Mouse (Mus musculus) heart, embryonic 13.5 days (tissue): Measurements from ENCODE around the gene Gm15737. TPM values are rescaled to one million over a fixed set of nuclear protein-coding genes. Genes with fewer than 3 reads are reported as not detected.
A peak's percentile ranks its signal among the peaks of the same experiment; 100 is the strongest.

Source experiments
- ATAC-seq: fragments of 200-750 bp; cut with Nextera tagmentation; 2 replicates; pipeline ENCODE4 v1.8.0; 2017; ENCODE audit warnings: moderate TSS enrichment; ENCODE audit not compliant: insufficient number of reproducible peaks, low FRiP score, low TSS enrichment; ENCODE audit errors: extremely low read depth
- H3K27ac ChIP-seq: fragments of 300-500 bp; sonication (generic); replicated peaks from 2 replicates; pipeline ENCODE4 v1.5.1; 2015; ENCODE audit warnings: moderate library complexity, mild to moderate bottlenecking, inconsistent platforms
- H3K27me3 ChIP-seq: fragments of 300-500 bp; sonication (generic); replicated peaks from 2 replicates; pipeline ENCODE4 v1.6.1; 2015; ENCODE audit warnings: mild to moderate bottlenecking, inconsistent platforms
- H3K36me3 ChIP-seq: fragments of 300-500 bp; sonication (generic); 2 replicates; pipeline ENCODE4 v1.6.1; 2015; ENCODE audit warnings: mild to moderate bottlenecking, inconsistent platforms
- H3K4me1 ChIP-seq: fragments of 300-500 bp; sonication (generic); 2 replicates; pipeline ENCODE4 v1.6.1; 2015; ENCODE audit warnings: inconsistent platforms
- H3K4me2 ChIP-seq: fragments of 300-500 bp; sonication (generic); 2 replicates; pipeline ENCODE4 v1.6.1; 2015; ENCODE audit warnings: inconsistent platforms, mild to moderate bottlenecking, moderate library complexity
- H3K4me3 ChIP-seq: fragments of 300-500 bp; sonication (generic); 2 replicates; pipeline ENCODE4 v1.5.1; 2015; ENCODE audit warnings: moderate library complexity, mild to moderate bottlenecking, inconsistent platforms
- H3K9ac ChIP-seq: fragments of 300-500 bp; sonication (generic); 2 replicates; pipeline ENCODE4 v1.6.1; 2015; ENCODE audit warnings: inconsistent platforms, mild to moderate bottlenecking, moderate library complexity
- H3K9me3 ChIP-seq: fragments of 300-500 bp; sonication (generic); 2 replicates; pipeline ENCODE4 v1.6.1; 2016; ENCODE audit warnings: inconsistent platforms
- whole genome bisulfite sequencing: fragments of 180-500 bp; shearing (Covaris S2); methylation state at CpG from one replicate; pipeline ENCODE4 v1.1.7; 2015; ENCODE audit warnings: mixed read lengths; 5-methylcytosine and 5-hydroxymethylcytosine counted together
- polyA plus RNA-seq: library from polyadenylated mRNA; unstranded; fragments of >200 nt; fragmentation: Nextera tagmentation; extraction: Ambion mirVana; gene quantifications from 2 replicates; pipeline ENCODE4 v1.2.1, GENCODE M21; 2015

Gm15737 gene
- polyA plus RNA-seq, 1 experiment from 2014 or later, result 0.24 TPM

DNA sequence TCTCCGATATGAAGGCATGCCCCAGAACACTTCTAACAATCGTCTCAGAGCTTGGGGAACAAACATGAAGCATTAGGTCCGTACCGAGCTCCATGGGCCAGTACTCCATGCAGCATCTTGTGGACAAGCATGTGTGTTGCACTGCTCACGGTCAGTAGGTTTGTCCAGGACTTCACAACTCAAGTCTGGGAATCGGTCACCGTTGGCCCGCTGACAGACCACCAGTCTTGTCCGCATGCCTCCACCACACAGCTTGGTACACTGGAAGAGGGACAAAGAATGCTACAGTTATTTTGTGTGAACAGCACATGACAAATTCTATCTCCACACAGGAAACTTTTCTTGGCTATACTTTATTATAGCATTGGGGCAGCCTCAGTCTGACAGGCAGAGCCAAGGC lies 19.9 kb upstream of the Gm15737 start:
- H3K9ac ChIP-seq, result no peak overlapping the region
- H3K9me3 ChIP-seq, result no peaks in the 10 kb centered on the region

GRCm38 (mm10) chr6:92850250-92850649 lies 18.9 kb upstream of the Gm15737 start:
- peak overlapping the region; percentile 50 for H3K9ac ChIP-seq
- H3K9me3 ChIP-seq, result no peaks in the 10 kb centered on the region
- peaks cover 35% of the 10 kb centered on the region for H3K36me3 ChIP-seq
- H3K27me3 ChIP-seq, result no peaks in the 10 kb centered on the region
- ATAC-seq, result peak; percentile 67
- WGBS, result 7% methylated on average over 5 of the region's 5 CpGs
- peak overlapping the region; percentile 45 for H3K4me2 ChIP-seq
- H3K4me1 ChIP-seq, result peaks cover 53% of the 10 kb centered on the region
- H3K4me3 ChIP-seq, result no peak overlapping the region
- H3K27ac ChIP-seq, result peak overlapping the region; percentile 86

More for the DNA sequence above, 19.9 kb upstream of the Gm15737 start:
- Histone ChIP-seq H3K4me3 (no peak overlapping the region), H3K27me3 (no peaks in the 10 kb centered on the region), H3K4me2 (no peak overlapping the region), H3K27ac (peak overlapping the region; percentile 73), H3K36me3 (peaks cover 41% of the 10 kb centered on the region), H3K4me1 (peaks cover 46% of the 10 kb centered on the region)
- no peak for ATAC-seq
- 82% methylated on average over 9 of the region's 9 CpGs for WGBS

DNA sequence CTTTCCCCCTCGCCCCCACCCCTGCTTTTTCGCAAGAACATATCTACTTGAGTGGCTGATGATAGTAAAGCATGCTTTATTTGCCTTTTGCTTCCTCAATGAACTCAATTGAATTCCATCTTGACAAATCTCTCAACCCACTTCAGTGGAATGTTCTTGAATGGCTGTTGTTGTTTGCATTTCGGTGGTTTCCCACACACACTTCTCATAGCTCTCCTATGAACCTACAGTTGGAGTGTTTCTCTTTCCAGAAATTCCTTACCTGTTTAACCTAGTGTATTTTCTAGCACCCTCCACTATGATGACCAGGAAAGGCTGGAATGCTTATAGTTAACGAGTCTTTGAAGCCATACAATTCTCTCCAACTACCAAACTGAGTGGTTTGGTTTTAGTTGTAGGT lies 14.3 kb upstream of the Gm15737 start:
- no peak for ATAC-seq
- 67% methylated on average over 4 of the region's 4 CpGs for WGBS
- no peak overlapping the region for H3K9ac ChIP-seq
- H3K27me3 ChIP-seq, result no peaks in the 10 kb centered on the region
- H3K4me1 ChIP-seq, result peaks cover 41% of the 10 kb centered on the region
- H3K27ac ChIP-seq, result no peak overlapping the region
- no peak overlapping the region for H3K4me3 ChIP-seq
- no peak overlapping the region for H3K4me2 ChIP-seq
- H3K9me3 ChIP-seq, result no peaks in the 10 kb centered on the region
- peaks cover 46% of the 10 kb centered on the region for H3K36me3 ChIP-seq

DNA sequence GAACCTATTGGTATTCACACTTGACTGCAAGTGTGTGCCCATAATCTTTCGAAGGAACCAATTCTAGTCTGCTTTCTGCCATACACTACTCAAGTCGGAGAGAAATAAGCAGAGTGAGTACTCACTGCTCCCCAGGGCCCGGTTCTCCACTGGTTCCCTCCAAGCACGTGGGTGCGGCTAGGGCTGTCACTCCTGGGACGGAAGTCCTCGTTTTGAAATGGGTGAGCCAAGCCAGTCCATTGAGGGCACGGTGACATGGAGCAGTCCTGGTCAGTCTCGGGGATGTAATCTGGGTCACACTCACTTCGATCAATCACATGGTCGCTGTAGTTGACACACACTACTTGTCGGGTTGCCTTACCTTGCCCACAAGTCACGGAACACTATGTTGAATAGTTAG lies 11.4 kb upstream of the Gm15737 start:
- Histone ChIP-seq H3K27ac (no peak overlapping the region), H3K9ac (no peak overlapping the region), H3K36me3 (peaks cover 43% of the 10 kb centered on the region), H3K4me3 (no peak overlapping the region), H3K4me2 (no peak overlapping the region), H3K4me1 (peaks cover 42% of the 10 kb centered on the region), H3K27me3 (no peaks in the 10 kb centered on the region), H3K9me3 (no peaks in the 10 kb centered on the region)
- ATAC-seq, result no peak
- 86% methylated on average over 13 of the region's 13 CpGs for WGBS

DNA sequence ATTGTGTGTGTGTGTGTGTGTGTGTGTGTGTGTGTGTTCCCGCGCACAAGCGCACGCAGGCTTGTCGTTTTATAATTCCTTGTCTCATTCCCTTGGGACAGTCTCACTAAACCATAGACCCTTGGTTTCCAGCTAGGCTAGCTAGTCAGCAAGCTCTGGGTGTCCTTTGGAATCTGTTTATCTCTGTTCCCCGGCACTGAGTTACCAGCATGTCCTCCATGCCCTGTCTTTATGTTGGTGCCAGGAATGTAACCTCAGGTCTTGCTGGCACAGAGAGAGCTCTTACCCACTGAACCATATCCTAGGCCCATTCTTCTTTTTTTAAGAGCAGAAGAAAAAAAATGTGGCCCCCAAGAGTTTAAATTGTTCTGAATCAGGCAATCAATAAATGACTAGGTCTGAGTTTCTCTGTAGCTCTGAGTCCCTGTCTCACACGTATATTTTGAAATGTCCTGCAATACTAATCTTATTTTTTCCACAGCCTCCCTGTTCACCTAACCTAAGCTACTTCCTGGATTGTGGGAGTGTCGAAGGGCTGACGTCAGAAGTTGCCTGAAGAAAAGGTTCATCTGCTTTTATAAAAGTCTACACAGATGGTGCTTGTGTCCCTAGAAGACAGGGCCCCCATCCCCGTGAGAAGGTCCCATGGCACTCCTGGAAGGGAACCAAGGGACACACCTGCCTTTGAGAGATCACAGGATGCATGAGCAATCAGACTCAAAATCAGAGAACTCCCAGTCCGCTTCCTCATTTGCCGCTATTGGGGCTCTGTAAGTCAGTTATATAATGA lies 10.2 kb upstream of the Gm15737 start:
- Histone ChIP-seq H3K27ac (no peak overlapping the region), H3K36me3 (peaks cover 48% of the 10 kb centered on the region), H3K27me3 (no peaks in the 10 kb centered on the region), H3K9ac (no peak overlapping the region), H3K4me3 (no peak overlapping the region), H3K4me2 (no peak overlapping the region), H3K4me1 (peaks cover 53% of the 10 kb centered on the region), H3K9me3 (no peaks in the 10 kb centered on the region)
- WGBS, result 74% methylated on average over 12 of the region's 12 CpGs
- no peak for ATAC-seq

DNA sequence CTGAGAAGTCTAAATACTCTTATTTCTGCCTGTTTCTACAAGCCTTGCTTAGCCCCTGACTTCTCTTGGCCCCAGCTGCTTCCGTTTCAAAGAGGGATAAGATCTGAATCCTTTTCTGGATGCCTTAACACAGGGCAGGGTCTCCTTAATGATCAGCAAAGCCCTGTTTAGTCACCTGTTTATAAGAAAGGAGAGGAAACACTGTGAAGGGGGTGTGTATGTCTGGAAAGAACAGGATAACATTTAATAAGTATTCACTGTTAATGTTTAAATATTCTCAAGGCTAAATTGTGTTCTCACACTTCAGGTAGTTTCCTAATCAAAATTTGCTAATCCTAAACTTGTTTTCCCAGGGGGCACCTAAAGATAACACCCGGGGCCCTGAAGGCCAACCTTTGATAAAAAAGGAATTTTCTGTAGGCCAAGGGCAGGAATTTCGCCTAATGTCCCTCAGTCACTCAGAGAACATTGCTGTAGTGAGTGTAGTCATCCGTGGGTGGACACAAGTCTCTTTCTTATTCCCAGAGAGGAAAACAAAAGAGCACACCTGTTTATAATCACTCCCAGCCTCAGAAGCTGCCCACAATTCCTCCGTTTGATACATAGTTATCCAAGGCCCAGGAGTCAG lies 8.8 kb upstream of the Gm15737 start:
- Histone ChIP-seq H3K9me3 (no peaks in the 10 kb centered on the region), H3K9ac (0 out of 2 replicates have a peak overlapping the region, but pooled peaks have one; percentile 8), H3K4me2 (no peak overlapping the region), H3K4me3 (no peak overlapping the region), H3K4me1 (peaks cover 44% of the 10 kb centered on the region), H3K36me3 (peaks cover 53% of the 10 kb centered on the region), H3K27me3 (no peaks in the 10 kb centered on the region), H3K27ac (peak overlapping the region; percentile 34; the same call in 1 of the 2 replicates)
- 22% methylated on average over 5 of the region's 5 CpGs for WGBS
- no peak for ATAC-seq

GRCm38 (mm10) chr6:92862599-92862998 lies 6.6 kb upstream of the Gm15737 start:
- H3K4me1 ChIP-seq, result peaks cover 44% of the 10 kb centered on the region
- no peaks in the 10 kb centered on the region for H3K27me3 ChIP-seq
- no peak overlapping the region for H3K4me2 ChIP-seq
- H3K36me3 ChIP-seq, result peaks cover 52% of the 10 kb centered on the region
- H3K9me3 ChIP-seq, result no peaks in the 10 kb centered on the region
- 40% methylated on average over 9 of the region's 9 CpGs for WGBS
- H3K27ac ChIP-seq, result peak overlapping the region; percentile 70
- ATAC-seq, result no peak
- no peak overlapping the region for H3K4me3 ChIP-seq
- peak overlapping the region; percentile 3; the same call in 1 of the 2 replicates for H3K9ac ChIP-seq

DNA sequence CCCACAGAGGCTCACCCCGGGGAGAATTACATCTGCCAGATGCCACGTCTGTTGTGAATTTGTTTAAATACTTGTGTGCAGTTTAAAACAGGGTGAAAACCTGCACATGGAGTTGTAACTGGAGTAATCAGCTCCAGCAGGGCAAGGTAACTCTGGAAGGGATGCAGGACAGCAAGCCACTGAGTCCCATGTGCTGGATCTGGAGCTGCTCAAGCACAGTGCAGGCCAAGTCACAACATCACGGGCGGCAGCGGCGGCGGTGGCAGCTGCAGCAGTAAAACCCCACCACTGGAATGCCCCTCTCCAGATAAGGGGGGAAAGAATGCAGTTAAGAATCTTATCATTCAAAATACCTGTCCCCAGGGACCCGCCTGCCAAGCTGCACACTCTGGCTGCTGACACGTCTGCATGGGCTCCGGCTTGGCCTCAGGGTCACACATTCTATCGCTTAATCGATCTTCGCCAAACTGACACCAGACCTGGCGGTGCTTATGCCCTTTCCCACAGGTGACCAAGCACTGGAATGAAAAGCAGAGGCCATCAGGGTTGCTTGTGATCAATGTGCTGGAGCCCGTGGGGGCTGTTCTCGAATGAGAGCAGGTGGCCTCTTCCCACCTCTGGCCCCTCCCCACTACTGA lies 544 bp downstream of the Gm15737 start:
- ATAC-seq, result peak; percentile 40; the same call in 1 of the 2 replicates
- peak overlapping the region; percentile 75 for H3K9ac ChIP-seq
- peak overlapping the region; percentile 15 for H3K4me3 ChIP-seq
- peak overlapping the region; percentile 58 for H3K4me2 ChIP-seq
- H3K36me3 ChIP-seq, result peaks cover 36% of the 10 kb centered on the region
- H3K9me3 ChIP-seq, result no peaks in the 10 kb centered on the region
- 24% methylated on average over 16 of the region's 16 CpGs for WGBS
- no peaks in the 10 kb centered on the region for H3K27me3 ChIP-seq
- H3K27ac ChIP-seq, result peak overlapping the region; percentile 97
- H3K4me1 ChIP-seq, result peaks cover 33% of the 10 kb centered on the region

GRCm38 (mm10) chr6:92871813-92872212 lies 2.7 kb downstream of the Gm15737 start:
- H3K4me1 ChIP-seq, result peaks cover 50% of the 10 kb centered on the region
- no peak overlapping the region for H3K27ac ChIP-seq
- peaks cover 43% of the 10 kb centered on the region for H3K36me3 ChIP-seq
- H3K9ac ChIP-seq, result no peak overlapping the region
- no peak overlapping the region for H3K4me3 ChIP-seq
- 59% methylated on average over 4 of the region's 4 CpGs for WGBS
- no peaks in the 10 kb centered on the region for H3K9me3 ChIP-seq
- ATAC-seq, result no peak
- no peaks in the 10 kb centered on the region for H3K27me3 ChIP-seq
- H3K4me2 ChIP-seq, result no peak overlapping the region

DNA sequence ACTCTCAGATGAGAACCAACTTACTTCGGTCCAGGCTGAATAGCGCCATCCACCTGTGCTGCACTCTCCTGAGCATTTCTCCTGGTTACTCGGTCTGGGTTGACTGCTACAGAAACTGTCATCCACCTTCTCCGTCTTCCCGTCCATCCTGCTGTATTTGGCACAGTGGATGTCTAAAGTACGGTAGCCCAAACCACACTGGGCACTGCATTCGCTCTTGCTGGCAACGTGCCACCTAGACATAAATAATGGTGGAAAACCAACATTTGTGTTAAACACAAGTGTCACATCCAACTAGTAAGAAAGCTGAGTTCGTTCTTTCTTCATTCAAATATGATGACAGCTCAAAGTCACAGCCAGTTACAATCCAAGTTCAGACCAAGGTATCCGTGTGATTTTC lies 3.6 kb downstream of the Gm15737 start:
- Histone ChIP-seq H3K9ac (no peak overlapping the region), H3K9me3 (no peaks in the 10 kb centered on the region), H3K4me3 (no peak overlapping the region), H3K4me1 (peaks cover 45% of the 10 kb centered on the region), H3K27me3 (no peaks in the 10 kb centered on the region), H3K4me2 (no peak overlapping the region), H3K27ac (no peak overlapping the region), H3K36me3 (peaks cover 45% of the 10 kb centered on the region)
- 83% methylated on average over 10 of the region's 10 CpGs for WGBS
- no peak for ATAC-seq

DNA sequence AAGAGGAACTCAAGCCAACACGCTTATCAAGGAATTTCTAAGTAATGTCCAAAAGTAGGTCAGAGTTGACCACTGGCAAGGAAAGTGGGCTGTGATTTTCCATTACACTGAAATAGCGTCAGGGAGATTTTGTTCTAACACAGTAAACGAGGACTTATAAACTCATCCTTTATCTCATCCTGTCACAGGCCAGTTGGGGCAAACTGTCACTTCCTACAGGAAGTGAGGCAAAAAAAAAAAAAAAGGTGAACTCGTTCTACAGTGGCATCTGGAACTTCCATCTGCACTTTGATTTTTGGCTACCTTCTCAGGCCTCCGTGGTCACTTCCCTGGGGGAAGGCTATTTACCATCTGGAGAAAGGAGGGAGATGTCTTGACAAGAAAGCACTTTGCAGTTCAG lies 5.7 kb downstream of the Gm15737 start:
- Histone ChIP-seq H3K4me1 (peaks cover 26% of the 10 kb centered on the region), H3K4me2 (no peak overlapping the region), H3K9me3 (no peaks in the 10 kb centered on the region), H3K9ac (no peak overlapping the region), H3K27ac (no peak overlapping the region), H3K4me3 (no peak overlapping the region), H3K27me3 (no peaks in the 10 kb centered on the region), H3K36me3 (peaks cover 63% of the 10 kb centered on the region)
- WGBS, result 24% methylated on average over 5 of the region's 5 CpGs
- ATAC-seq, result no peak
